Comparison of ENCODE assay signal across 9 mouse cellular contexts in the genomic region with DNA sequence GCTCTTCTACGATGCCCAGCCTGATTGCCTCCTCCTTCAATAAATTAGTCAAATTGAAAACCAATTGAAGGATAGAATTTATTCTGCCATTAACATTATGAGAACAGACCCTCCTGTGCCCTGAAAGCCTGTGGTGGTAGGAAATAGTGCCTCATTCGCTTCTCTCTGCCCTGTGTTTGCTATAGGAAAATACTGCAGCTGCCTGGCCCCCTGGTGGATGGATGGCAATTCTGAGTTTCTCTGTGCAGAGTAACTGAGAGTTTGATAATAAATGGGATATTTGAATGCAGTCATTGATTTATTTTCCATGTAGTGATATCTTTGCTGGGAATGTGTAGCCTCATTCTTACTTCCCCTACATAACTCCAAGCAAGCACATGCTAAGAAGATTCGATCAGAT.
DNase-seq lines count a peak whose midpoint lies in the region; TF ChIP-seq lines count a peak whose summit lies in the region.
"Had no signal": no experiment of that assay in that cellular context is flagged by ENCODE, and none has a peak within 500 bp of the region (broad histone marks: within the 10 kb centered on the region; RNA-seq: fewer than 3 reads in every experiment).

No protein-coding gene starts in this region.

- intact Hi-C loops in heart, postnatal 25 days (cut with DNase I), result no loop called here

- TF ChIP-seq CTCF in cortical plate, adult 2 months (IDR thresholded peaks at IDR 0.05; ENCODE audit: extremely low read depth, insufficient read depth, low read length), result peak; percentile 49

- peak; percentile 26 for DNase-seq in adrenal gland, postnatal 14 days
- no peak for DNase-seq in adrenal gland, adult 18-20 months (ENCODE audit: low spot score in 2 of 2)
- DNase-seq in layer of hippocampus, adult 11-12 months (ENCODE audit: low spot score), result peak; percentile 61
- DNase-seq in layer of hippocampus, adult 9-10 months (ENCODE audit: low spot score), result no peak
- peak; percentile 39 to 58 for DNase-seq in layer of hippocampus, postnatal 14 days (ENCODE audit: low spot score in 2 of 2)
- DNase-seq in thymus, postnatal 14 days, result no peak
- no peak for DNase-seq in heart, postnatal 25 days (ENCODE audit: low spot score)

- H3K27ac ChIP-seq in cortical plate, adult 2 months (ENCODE audit: insufficient read depth, low read length), result no peak overlapping the region
- H3K27ac ChIP-seq: embryonic facial prominence, embryonic 12.5 days had no signal

- H3K4me1 ChIP-seq in cortical plate, adult 2 months (ENCODE audit: control insufficient read depth, insufficient read depth, low read length), result no peaks in the 10 kb centered on the region
- H3K4me1 ChIP-seq: embryonic facial prominence, embryonic 12.5 days had no signal

- TF ChIP-seq POLR2A in cortical plate, adult 2 months (IDR thresholded peaks at IDR 0.05; ENCODE audit: extremely low read depth, insufficient read depth, low read length), result no peak

- no peak overlapping the region for H3K4me3 ChIP-seq in cortical plate, adult 2 months (ENCODE audit: insufficient read depth, low read length)
- H3K4me3 ChIP-seq: embryonic facial prominence, embryonic 12.5 days had no signal

Comparison
In these comparisons a context has a peak if more than half of its experiments do, and no peak if none do; other contexts are left out.
1. DNase-seq: peak in adrenal gland, postnatal 14 days (single experiment), layer of hippocampus, adult 11-12 months (single experiment) and layer of hippocampus, postnatal 14 days (2 of 2); none in adrenal gland, adult 18-20 months (0 of 2), layer of hippocampus, adult 9-10 months (single experiment), thymus, postnatal 14 days (single experiment) and heart, postnatal 25 days (single experiment).